Mouse (Mus musculus) lung, postnatal 0 days (tissue): ENCODE data around the gene Mlph.

Experiments
- CTCF ChIP-seq: IDR thresholded peaks from 2 replicates; pipeline ENCODE4 v1.5.1; 2016; ENCODE audit warnings: antibody characterized with exemption, mild to moderate bottlenecking
- EP300 ChIP-seq: IDR thresholded peaks from 2 replicates; pipeline ENCODE4 v1.6.1; 2016; ENCODE audit warnings: antibody characterized with exemption, mild to moderate bottlenecking, control low read depth

DNA sequence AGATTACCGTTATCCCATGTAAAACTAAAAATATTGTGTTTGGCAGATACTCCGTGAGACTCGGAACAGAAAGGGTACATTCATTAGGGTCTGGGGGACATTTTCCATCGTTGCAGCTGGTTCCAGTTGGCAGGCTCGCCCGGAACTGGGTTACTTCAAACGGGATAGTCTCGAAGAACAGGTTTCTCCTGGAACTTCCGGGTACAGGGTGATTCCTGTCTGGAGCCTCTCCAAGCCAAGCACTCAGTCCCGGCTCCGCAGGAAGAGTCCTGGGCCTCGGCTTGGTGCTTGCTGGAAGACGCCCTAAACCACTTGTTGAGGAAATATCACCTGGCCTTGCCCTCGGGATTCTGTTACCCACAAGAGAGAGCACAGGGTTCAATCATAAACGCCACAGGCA lies 12.4 kb downstream of the Mlph start:
- no peak for TF ChIP-seq CTCF
- no peak for TF ChIP-seq EP300
